Mouse (Mus musculus) kidney, embryonic 14.5 days (tissue): ENCODE measurements around the gene Frmd7. TPM values are rescaled to one million over a fixed set of nuclear protein-coding genes. Genes with fewer than 3 reads are reported as not detected.

ENCODE experiments used
- ATAC-seq: fragments of 200-750 bp; cut with Nextera tagmentation; 2 replicates; pipeline ENCODE4 v1.8.0; 2017; ENCODE audit warnings: moderate number of reproducible peaks, mild to moderate bottlenecking, moderate TSS enrichment, moderate library complexity; ENCODE audit not compliant: low FRiP score, low TSS enrichment
- H3K27ac ChIP-seq: fragments of 300-500 bp; sonication (generic); 2 replicates; pipeline ENCODE4 v1.5.1; 2014; ENCODE audit warnings: low read depth, mild to moderate bottlenecking, low read length, moderate library complexity, mixed read lengths
- H3K27me3 ChIP-seq: fragments of 300-500 bp; sonication (generic); 2 replicates; pipeline ENCODE4 v1.6.1; 2014; ENCODE audit warnings: mild to moderate bottlenecking, low read length; ENCODE audit not compliant: control insufficient read depth, insufficient read depth
- H3K36me3 ChIP-seq: fragments of 300-500 bp; sonication (generic); 2 replicates; pipeline ENCODE4 v1.6.1; 2014; ENCODE audit warnings: low read length, mixed read lengths; ENCODE audit not compliant: control insufficient read depth, insufficient read depth
- H3K4me1 ChIP-seq: fragments of 300-500 bp; sonication (generic); 2 replicates; pipeline ENCODE4 v1.6.1; 2014; ENCODE audit warnings: low read length, mixed read lengths; ENCODE audit not compliant: control insufficient read depth, insufficient read depth
- H3K4me2 ChIP-seq: fragments of 300-500 bp; sonication (generic); replicated peaks from 2 replicates; pipeline ENCODE4 v1.6.1; 2014; ENCODE audit warnings: low read depth, mild to moderate bottlenecking, low read length
- H3K4me3 ChIP-seq: fragments of 300-500 bp; sonication (generic); 2 replicates; pipeline ENCODE4 v1.5.1; 2014; ENCODE audit warnings: mild to moderate bottlenecking, low read length
- H3K9ac ChIP-seq: fragments of 300-500 bp; sonication (generic); 2 replicates; pipeline ENCODE4 v1.6.1; 2014; ENCODE audit warnings: low read depth, mild to moderate bottlenecking, low read length, moderate library complexity
- H3K9me3 ChIP-seq: fragments of 300-500 bp; sonication (generic); 2 replicates; pipeline ENCODE4 v1.6.1; 2016; ENCODE audit warnings: low read length; ENCODE audit not compliant: control insufficient read depth
- WGBS: fragments of 180-500 bp; shearing (Covaris S2); extraction: QIAGEN DNeasy Blood & Tissue Kit; methylation state at CpG from one replicate; pipeline ENCODE4 v1.1.7; 2014; 5-methylcytosine and 5-hydroxymethylcytosine counted together
- polyA plus RNA-seq: library from polyadenylated mRNA; unstranded; fragments of >200 nt; fragmentation: Nextera tagmentation; extraction: Ambion mirVana; gene quantifications from 2 replicates; pipeline ENCODE4 v1.2.1, GENCODE M21; 2014

Gene Frmd7
- polyA plus RNA-seq, 1 experiment from 2014 or later = not detected

DNA sequence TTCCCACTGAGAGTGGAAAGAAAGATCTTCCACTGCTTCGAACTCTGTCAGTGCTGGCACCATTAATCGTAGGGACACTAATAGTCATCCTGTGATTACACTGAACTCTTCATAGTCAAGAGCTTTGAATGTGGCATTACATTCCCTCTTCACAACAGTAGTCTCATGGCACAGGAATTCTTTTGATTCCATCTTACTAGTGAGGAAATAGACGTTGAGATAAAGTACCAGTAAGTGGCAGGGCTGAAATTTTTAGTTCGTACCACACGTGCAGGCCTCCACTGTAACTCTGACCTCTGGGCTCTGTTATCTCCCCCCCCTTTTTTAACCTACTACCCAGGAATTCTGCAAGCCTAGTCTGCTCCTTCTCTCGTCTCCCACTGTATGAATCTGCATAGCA, 20.4 kb upstream of the Frmd7 start:
- ATAC-seq = no peak
- WGBS = 75% methylated on average over 6 of the region's 6 CpGs
- Histone ChIP-seq H3K4me2 (no peak overlapping the region), H3K9ac (no peak overlapping the region), H3K9me3 (no peaks in the 10 kb centered on the region), H3K4me3 (no peak overlapping the region), H3K4me1 (no peaks in the 10 kb centered on the region), H3K36me3 (no peaks in the 10 kb centered on the region), H3K27me3 (no peaks in the 10 kb centered on the region; the same call in 1 of the 2 replicates), H3K27ac (no peak overlapping the region)

DNA sequence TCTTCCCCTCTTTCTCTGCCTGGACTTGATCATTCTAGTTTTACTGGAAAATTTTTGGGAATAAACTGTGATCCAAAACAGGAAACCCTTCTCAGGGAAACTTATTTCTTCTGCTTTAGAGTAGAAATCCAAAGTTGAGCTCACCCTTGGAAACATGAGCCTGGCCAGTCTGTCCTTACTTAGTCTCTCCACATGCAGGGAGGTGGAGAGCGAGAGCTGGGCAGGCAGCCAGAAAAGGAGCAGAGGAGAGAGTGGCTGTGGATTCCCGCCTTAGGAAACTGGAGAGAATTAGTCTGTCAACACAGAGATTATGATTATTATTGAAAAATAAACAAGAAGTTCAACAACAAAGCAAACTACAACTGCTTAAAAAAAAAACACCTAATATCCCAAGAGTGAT, 6.1 kb upstream of the Frmd7 start:
- Histone ChIP-seq H3K27me3 (no peaks in the 10 kb centered on the region), H3K36me3 (no peaks in the 10 kb centered on the region), H3K4me1 (no peaks in the 10 kb centered on the region), H3K9ac (no peak overlapping the region), H3K4me2 (no peak overlapping the region), H3K4me3 (no peak overlapping the region), H3K27ac (no peak overlapping the region), H3K9me3 (no peaks in the 10 kb centered on the region)
- WGBS = 41% methylated on average over 2 of the region's 2 CpGs
- no peak for ATAC-seq

DNA sequence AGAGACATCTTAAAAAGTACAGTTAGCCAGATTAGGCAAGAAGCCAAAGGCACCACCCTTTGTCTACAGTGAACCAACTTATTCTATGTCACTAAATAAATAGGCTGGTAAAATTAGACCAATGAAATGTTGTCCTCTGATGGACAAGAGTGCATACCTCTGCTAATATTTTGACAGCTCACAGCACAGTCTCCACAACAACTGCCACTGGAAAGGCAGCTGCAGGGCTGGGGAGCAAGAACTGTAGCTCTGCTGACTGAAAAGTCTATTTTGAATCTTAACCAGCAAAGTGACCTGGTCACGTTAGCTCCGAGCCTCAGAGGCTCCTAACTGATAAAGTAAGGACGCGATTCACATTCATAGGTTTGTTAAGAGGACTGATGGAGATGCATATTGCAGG, 5.6 kb upstream of the Frmd7 start:
- H3K27ac ChIP-seq = no peak overlapping the region
- H3K9ac ChIP-seq = no peak overlapping the region
- H3K4me1 ChIP-seq = no peaks in the 10 kb centered on the region
- H3K36me3 ChIP-seq = no peaks in the 10 kb centered on the region
- no peak for ATAC-seq
- no peaks in the 10 kb centered on the region for H3K9me3 ChIP-seq
- no peak overlapping the region for H3K4me3 ChIP-seq
- 74% methylated on average over 4 of the region's 4 CpGs for WGBS
- no peaks in the 10 kb centered on the region for H3K27me3 ChIP-seq
- H3K4me2 ChIP-seq = no peak overlapping the region

DNA sequence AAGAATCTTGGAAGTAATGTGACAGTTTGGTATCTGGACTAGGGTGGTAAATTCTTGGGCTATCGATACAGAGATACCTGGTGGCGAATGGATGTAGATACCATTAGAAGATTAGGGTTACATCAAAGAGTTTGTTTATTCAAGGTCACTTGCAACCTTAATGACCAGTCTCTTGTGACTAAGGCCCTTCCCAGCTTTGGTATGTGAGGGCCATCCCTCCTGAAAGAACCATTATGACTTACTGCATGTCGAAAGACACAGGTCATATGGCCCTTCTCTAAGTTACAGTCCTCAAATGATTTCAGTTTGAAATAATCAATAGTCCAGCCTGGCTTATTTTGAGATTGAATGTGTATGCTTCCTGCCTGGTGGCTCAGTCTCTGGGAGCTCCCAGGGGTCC, 5.4 kb downstream of the Frmd7 start:
- no peak for ATAC-seq
- Histone ChIP-seq H3K36me3 (no peaks in the 10 kb centered on the region), H3K4me3 (no peak overlapping the region), H3K27me3 (no peaks in the 10 kb centered on the region), H3K4me2 (no peak overlapping the region), H3K27ac (no peak overlapping the region), H3K9ac (no peak overlapping the region), H3K4me1 (no peaks in the 10 kb centered on the region), H3K9me3 (no peaks in the 10 kb centered on the region)
- WGBS = 88% methylated on average over 3 of the region's 3 CpGs

DNA sequence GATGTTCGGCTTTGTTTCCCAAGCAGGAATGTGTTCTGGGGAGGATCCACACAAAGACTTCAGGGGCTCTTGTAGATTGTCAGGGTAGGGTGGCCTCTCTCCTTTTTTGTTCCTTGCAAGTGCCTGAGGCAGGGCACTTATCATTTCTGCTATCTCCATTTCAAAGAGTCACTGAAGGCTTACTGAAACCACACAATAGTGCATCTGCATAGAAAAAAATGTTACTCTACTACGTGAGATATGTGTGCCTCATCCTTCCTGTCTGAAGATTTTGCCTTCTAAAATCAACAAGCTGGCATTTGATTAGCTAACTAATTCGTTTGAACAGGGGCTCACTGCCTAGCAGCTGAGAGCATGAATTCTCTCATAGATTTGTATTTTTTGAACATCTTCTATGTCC, 12.2 kb downstream of the Frmd7 start:
- Histone ChIP-seq H3K4me2 (no peak overlapping the region), H3K9me3 (no peaks in the 10 kb centered on the region), H3K4me3 (no peak overlapping the region), H3K9ac (no peak overlapping the region), H3K27me3 (no peaks in the 10 kb centered on the region), H3K36me3 (no peaks in the 10 kb centered on the region), H3K4me1 (no peaks in the 10 kb centered on the region), H3K27ac (no peak overlapping the region)
- 64% methylated on average over 3 of the region's 3 CpGs for WGBS
- ATAC-seq = no peak

DNA sequence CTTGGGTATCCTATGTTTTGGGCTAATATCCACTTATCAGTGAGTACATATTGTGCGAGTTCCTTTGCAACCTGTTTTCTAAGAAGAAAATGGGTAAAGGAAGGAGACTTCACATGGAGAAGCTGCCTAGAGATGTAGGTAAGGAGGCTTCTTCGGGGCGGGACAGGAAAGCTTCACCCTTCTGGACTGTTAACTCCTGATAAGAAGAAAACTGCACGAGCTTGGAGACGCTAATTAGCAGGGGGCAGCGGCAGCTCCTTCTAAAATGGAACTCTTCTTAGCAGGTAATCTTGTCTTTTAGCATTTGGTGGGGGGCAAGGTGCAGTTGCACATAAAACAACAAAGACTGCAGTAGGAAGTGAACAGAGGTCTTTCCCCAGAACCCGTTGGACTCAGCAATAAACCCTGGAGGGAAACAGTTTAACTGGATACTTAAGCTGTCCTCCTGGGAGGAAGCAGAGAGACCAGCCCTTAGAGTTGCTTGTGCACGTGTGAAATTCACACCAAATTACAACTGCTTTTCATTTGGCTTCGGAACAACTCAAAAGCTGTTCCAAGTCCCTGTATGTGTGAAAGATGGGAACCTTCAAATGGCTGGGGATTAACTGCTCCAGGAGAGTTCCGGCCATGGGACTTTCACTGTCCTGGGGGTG, 15.5 kb downstream of the Frmd7 start:
- 47% methylated on average over 10 of the region's 10 CpGs for WGBS

DNA sequence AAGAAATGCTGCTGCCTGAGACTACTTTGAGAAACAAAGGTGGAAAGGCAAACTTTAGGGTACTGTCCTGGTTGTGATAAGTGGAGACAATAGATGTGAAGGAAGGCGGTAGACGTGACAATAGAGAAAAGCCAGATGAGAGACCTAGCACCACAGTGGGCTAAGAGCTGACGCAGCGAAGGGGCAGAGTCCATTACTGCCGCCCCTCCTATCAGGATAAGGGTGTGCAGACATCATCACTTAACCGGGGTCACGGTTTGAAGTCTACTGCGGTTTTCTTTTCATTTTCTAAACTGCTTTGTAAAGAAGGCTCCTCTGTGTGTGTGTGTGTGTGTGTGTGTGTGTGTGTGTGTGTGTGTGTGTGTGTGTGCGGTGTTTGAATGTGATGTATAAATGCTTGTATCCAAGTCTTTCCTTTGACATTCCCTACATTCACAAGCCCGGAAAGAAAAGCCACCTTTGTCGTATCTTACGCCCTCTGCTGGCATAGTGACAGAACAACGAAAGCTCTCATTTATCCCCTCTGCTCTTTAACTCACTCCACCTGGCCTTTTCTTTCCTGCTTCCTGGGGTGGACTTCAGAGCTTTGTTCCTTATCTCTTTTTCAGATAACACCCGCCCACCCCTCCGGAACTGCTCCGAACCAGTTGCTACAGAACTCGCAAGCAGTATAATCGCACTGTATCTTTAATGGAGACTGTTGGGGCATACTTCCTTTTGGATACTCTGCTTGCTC, 17.7 kb downstream of the Frmd7 start:
- ATAC-seq = no peak
- H3K9me3 ChIP-seq = no peaks in the 10 kb centered on the region
- H3K4me1 ChIP-seq = no peaks in the 10 kb centered on the region
- no peak overlapping the region for H3K4me2 ChIP-seq
- H3K36me3 ChIP-seq = no peaks in the 10 kb centered on the region
- no peak overlapping the region for H3K27ac ChIP-seq
- no peaks in the 10 kb centered on the region for H3K27me3 ChIP-seq
- 58% methylated on average over 18 of the region's 18 CpGs for WGBS
- H3K4me3 ChIP-seq = no peak overlapping the region
- H3K9ac ChIP-seq = no peak overlapping the region

More for the DNA sequence above, 15.5 kb downstream of the Frmd7 start:
- H3K27me3 ChIP-seq = no peaks in the 10 kb centered on the region
- no peaks in the 10 kb centered on the region for H3K4me1 ChIP-seq
- no peaks in the 10 kb centered on the region for H3K36me3 ChIP-seq
- no peak overlapping the region for H3K4me2 ChIP-seq
- no peak overlapping the region for H3K4me3 ChIP-seq
- H3K27ac ChIP-seq = no peak overlapping the region
- H3K9ac ChIP-seq = no peak overlapping the region
- no peak for ATAC-seq
- H3K9me3 ChIP-seq = no peaks in the 10 kb centered on the region

DNA sequence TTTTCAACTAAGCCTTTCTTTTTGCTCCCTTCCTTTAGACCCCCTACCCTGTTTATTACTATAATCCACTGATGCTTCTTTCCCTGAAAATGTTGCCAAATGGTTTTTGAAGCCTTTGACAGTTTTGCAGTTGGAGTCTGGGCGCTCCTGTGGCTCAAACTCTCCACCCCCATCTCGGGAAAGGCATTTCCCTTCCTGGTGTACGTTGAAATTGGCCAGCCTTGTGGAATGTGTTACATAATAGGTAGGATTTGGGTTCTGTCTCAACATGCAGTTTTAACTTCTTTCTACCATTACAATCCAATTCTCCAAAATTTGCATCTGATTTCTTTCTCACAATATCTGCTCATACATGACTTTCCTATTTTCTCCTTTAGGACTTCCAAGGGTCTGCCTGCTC, 23.8 kb downstream of the Frmd7 start:
- no peak overlapping the region for H3K4me2 ChIP-seq
- WGBS = 55% methylated on average over 3 of the region's 3 CpGs
- H3K36me3 ChIP-seq = no peaks in the 10 kb centered on the region
- no peaks in the 10 kb centered on the region for H3K27me3 ChIP-seq
- H3K27ac ChIP-seq = no peak overlapping the region
- no peaks in the 10 kb centered on the region for H3K9me3 ChIP-seq
- no peak overlapping the region for H3K4me3 ChIP-seq
- no peaks in the 10 kb centered on the region for H3K4me1 ChIP-seq
- H3K9ac ChIP-seq = no peak overlapping the region
- no peak for ATAC-seq

DNA sequence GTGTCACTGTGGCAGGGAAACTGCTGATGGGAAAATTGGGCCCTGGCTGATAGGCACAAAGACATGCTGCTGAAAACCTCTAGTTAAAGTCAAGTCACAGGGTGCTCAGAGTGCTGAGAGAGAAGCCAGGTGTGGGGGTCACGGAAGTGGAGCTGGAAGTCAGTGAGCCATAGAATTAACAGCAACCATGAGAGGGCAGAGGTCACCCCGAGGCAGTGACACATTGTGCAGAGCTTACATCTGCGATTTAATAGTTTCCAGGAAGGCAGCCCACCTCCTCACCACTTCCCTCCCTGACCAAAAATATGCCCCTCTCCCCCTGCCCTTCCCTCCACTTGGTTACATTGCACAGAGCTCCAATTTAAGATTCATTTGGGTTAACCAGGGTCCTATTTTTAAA, 25.1 kb downstream of the Frmd7 start:
- Histone ChIP-seq H3K27ac (no peak overlapping the region), H3K4me3 (no peak overlapping the region), H3K36me3 (no peaks in the 10 kb centered on the region), H3K4me2 (no peak overlapping the region), H3K27me3 (no peaks in the 10 kb centered on the region), H3K4me1 (no peaks in the 10 kb centered on the region), H3K9me3 (no peaks in the 10 kb centered on the region), H3K9ac (no peak overlapping the region)
- ATAC-seq = 0 out of 2 replicates have a peak, but pooled peaks have one; percentile 43
- 46% methylated on average over 3 of the region's 3 CpGs for WGBS
